Mouse (Mus musculus): ENCODE data around the gene Mtss1l.

- TF ChIP-seq CTCF (IDR thresholded peaks at IDR 0.05; ENCODE audit: low read depth) (peak; percentile 20; the same call in 1 of the 2 replicates), EP300 (optimal IDR thresholded peaks at IDR 0.05) (no peak)
Observed at GRCm38 (mm10) chr8:110711271-110711934, 9.9 kb upstream of the Mtss1l start.

All from stomach, postnatal 0 days (tissue).